Mouse (Mus musculus) liver, embryonic 11.5 days (tissue): ENCODE results near the gene Tnik. TPM values are rescaled to one million over a fixed set of nuclear protein-coding genes. Genes with fewer than 3 reads are reported as not detected.

Source experiments
- ATAC-seq: fragments of 200-750 bp; cut with Nextera tagmentation; replicated peaks from 2 replicates; pipeline ENCODE4 v1.8.0; 2017; ENCODE audit warnings: moderate number of reproducible peaks, mild to moderate bottlenecking, moderate TSS enrichment, moderate library complexity; ENCODE audit not compliant: low FRiP score
- DNase-seq: peaks from one replicate; pipeline ENCODE4 v3.0.0-alpha.2; 2017; ENCODE audit warnings: low spot score
- H3K27ac ChIP-seq: fragments of 300-500 bp; sonication (generic); 2 replicates; pipeline ENCODE4 v1.5.1; 2014; ENCODE audit warnings: mild to moderate bottlenecking, low read depth, low read length, control low read depth
- H3K27me3 ChIP-seq: fragments of 300-500 bp; sonication (generic); replicated peaks from 2 replicates; pipeline ENCODE4 v1.6.1; 2014; ENCODE audit warnings: low read length, mixed read lengths; ENCODE audit not compliant: control insufficient read depth, insufficient read depth
- H3K36me3 ChIP-seq: fragments of 300-500 bp; sonication (generic); 2 replicates; pipeline ENCODE4 v1.6.1; 2014; ENCODE audit warnings: mild to moderate bottlenecking, low read length, moderate library complexity, mixed read lengths; ENCODE audit not compliant: control insufficient read depth, insufficient read depth
- H3K4me1 ChIP-seq: fragments of 300-500 bp; sonication (generic); replicated peaks from 2 replicates; pipeline ENCODE4 v1.6.1; 2014; ENCODE audit warnings: low read length, mixed read lengths; ENCODE audit not compliant: control insufficient read depth, insufficient read depth
- H3K4me2 ChIP-seq: fragments of 300-500 bp; sonication (generic); 2 replicates; pipeline ENCODE4 v1.6.1; 2014; ENCODE audit warnings: mild to moderate bottlenecking, control low read depth, moderate library complexity
- H3K4me3 ChIP-seq: fragments of 300-500 bp; sonication (generic); 2 replicates; pipeline ENCODE4 v1.5.1; 2014; ENCODE audit warnings: low read depth, low read length, control low read depth
- H3K9ac ChIP-seq: fragments of 300-500 bp; sonication (generic); 2 replicates; pipeline ENCODE4 v1.6.1; 2014; ENCODE audit warnings: low read depth, low read length, control low read depth
- H3K9me3 ChIP-seq: fragments of 300-500 bp; sonication (generic); 2 replicates; pipeline ENCODE4 v1.6.1; 2016; ENCODE audit warnings: low read length, inconsistent platforms, mixed read lengths; ENCODE audit not compliant: control insufficient read depth
- WGBS: fragments of 180-500 bp; shearing (Covaris S2); extraction: QIAGEN DNeasy Blood & Tissue Kit; methylation state at CpG from one replicate; pipeline ENCODE4 v1.1.7; 2014; 5-methylcytosine and 5-hydroxymethylcytosine counted together
- polyA plus RNA-seq: library from polyadenylated mRNA; unstranded; fragments of >200 nt; fragmentation: Nextera tagmentation; extraction: Ambion mirVana; gene quantifications from 2 replicates; pipeline ENCODE4 v1.2.1, GENCODE M21; 2014

Tnik gene
- polyA plus RNA-seq, 1 experiment from 2014 or later = 11.8 TPM

DNA sequence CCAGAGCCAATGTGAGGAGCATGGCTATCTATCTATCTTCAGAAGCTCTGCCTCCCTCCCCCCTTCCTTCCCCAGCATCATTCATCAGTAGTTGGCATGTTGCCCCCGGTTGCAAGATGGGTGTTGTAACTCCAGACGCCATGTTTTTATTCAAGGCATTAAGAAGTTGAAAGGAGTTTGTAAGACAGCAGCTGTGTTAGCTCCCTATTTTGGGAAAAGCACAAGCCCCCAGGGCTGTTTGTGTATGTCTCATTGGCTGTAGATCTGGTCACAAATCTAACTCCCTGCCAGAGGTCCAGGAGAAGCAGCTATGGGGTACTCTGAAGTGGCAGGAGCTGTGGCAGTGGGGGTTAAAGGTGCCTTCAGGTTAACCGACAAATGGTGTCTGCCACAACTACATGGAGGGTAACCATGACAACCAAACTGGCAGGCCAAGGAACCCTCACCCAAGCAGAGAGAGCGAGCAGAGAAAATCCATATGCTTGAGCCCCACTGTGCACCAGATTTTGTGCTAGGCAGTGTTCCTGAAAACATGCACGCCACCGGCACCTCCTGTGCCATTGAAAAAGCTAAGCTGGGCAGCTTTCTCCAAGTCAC lies 287.6 kb downstream of the Tnik start:
- Histone ChIP-seq H3K9me3 (no peaks in the 10 kb centered on the region), H3K4me1 (no peaks in the 10 kb centered on the region), H3K4me2 (no peak overlapping the region), H3K4me3 (no peak overlapping the region), H3K27me3 (no peaks in the 10 kb centered on the region), H3K27ac (no peak overlapping the region), H3K9ac (no peak overlapping the region), H3K36me3 (no peaks in the 10 kb centered on the region)
- 65% methylated on average over 6 of the region's 6 CpGs for WGBS
- ATAC-seq (no peak), DNase-seq (no peak)

DNA sequence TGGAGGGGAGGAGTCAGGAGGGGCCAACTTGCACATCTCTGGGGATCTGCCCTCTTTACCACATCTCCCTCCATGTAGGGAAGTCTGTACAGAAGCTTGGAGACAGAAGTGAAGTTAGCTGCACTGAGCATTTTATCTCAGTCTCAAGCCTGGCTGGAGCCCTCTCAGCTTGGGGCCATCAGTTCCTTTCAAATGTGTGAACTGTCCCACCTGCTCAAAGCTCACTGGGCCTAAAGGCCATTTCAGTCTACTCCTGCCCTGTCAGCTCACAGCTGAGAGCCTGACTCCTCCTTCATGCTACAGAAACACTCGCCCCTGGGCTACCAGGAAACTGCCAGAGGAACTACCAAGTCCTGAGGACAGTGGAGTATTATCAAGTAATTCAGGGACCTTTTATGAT lies 288.7 kb downstream of the Tnik start:
- WGBS = 70% methylated on average over 1 of the region's 1 CpGs

DNA sequence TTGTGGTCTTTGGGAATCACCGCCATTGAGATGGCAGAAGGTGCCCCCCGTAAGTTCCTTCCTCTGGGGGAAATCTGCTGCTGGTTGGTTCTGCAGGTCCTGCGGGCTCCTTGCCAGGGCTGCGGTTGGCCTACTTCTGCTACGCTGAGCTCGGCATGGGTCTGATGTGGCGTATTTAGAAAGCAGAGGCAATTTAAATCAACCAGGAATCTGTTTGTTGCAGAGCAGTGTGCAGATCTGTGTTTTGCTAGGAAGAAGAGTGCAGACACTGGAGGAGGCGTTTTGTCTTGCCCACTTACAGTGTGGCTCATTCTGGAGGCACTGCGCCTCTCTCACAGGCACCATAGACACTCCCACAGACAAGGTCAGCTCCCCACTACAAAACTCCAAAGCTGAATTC lies 291.9 kb downstream of the Tnik start:
- DNase-seq = no peak
- no peaks in the 10 kb centered on the region for H3K27me3 ChIP-seq
- H3K9me3 ChIP-seq = no peaks in the 10 kb centered on the region
- no peaks in the 10 kb centered on the region for H3K36me3 ChIP-seq
- H3K4me1 ChIP-seq = no peaks in the 10 kb centered on the region
- no peak overlapping the region for H3K4me2 ChIP-seq
- no peak overlapping the region for H3K27ac ChIP-seq
- no peak overlapping the region for H3K9ac ChIP-seq
- H3K4me3 ChIP-seq = no peak overlapping the region
- WGBS = 85% methylated on average over 9 of the region's 9 CpGs
- ATAC-seq = no peak

More for the DNA sequence above, 288.7 kb downstream of the Tnik start:
- Histone ChIP-seq H3K9ac (no peak overlapping the region), H3K36me3 (no peaks in the 10 kb centered on the region), H3K27ac (no peak overlapping the region), H3K4me3 (no peak overlapping the region), H3K4me1 (no peaks in the 10 kb centered on the region), H3K4me2 (no peak overlapping the region), H3K9me3 (no peaks in the 10 kb centered on the region), H3K27me3 (no peaks in the 10 kb centered on the region)
- DNase-seq (no peak), ATAC-seq (no peak)

DNA sequence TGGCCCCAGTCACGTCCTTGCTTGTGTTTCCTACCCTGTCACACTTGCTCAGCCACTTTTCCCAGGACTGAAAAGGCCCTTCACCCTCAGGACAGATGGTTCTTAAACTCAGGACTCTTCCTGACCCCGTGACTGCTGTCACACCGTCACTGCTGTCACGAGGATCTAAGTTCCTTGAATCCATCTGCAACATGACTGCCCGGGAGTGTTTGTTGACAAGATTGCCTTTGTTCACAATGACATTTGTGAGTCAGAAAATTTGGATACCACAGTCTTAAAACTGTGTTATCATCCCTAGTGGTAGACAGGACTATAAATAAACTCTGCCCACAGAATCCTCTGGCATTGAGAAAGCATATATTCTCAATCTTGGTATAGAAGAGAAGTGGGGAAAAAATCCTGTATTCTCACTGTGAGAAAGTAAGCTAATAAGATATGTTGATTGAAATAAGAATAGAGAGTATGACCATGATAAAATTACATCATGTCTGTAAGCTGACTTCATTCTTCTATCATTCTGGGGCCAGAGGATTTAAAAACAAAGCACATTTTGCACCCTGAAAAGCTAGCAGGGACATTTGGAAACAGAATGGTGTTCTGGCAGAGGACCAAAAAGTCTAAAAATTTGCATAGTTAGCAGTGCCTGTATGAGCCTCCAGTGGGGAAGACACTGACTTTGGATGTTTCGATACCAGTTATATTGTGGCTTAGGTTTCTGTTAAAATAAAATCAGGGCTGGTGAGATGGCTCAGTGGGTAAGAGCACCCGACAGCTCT lies 293.0 kb downstream of the Tnik start:
- Histone ChIP-seq H3K36me3 (no peaks in the 10 kb centered on the region), H3K27me3 (no peaks in the 10 kb centered on the region), H3K27ac (no peak overlapping the region), H3K4me1 (no peaks in the 10 kb centered on the region), H3K9ac (no peak overlapping the region), H3K4me3 (no peak overlapping the region), H3K9me3 (no peaks in the 10 kb centered on the region), H3K4me2 (no peak overlapping the region)
- ATAC-seq (no peak), DNase-seq (no peak)
- WGBS = 71% methylated on average over 7 of the region's 7 CpGs

DNA sequence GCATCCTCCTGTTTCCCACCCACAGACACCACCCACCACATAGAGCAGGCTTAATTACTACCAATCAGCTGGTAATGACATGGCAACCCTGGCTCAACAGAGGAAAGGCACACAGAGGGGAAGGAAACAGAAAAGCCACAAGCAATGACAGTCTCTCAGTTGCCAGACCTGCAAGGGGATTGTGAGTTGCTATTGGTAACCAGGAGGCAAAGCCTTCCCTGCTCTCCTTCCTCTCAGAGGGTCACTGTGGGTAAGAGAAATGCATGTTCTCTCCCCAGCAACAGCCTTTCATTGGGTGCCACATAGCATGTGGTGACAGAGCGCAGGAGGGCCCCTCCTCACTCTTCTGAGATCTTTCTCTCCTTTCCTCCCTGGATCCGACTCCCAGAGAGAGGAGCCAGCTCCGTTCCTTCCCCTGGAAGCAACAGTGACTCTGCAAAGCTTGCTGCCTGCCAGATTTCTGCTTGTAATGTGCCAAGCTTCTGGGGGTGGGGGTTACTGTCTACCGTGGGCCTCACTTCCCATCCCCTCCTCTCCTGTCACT lies 295.4 kb downstream of the Tnik start:
- H3K27ac ChIP-seq = no peak overlapping the region
- no peaks in the 10 kb centered on the region for H3K9me3 ChIP-seq
- H3K36me3 ChIP-seq = no peaks in the 10 kb centered on the region
- no peak for DNase-seq
- no peak overlapping the region for H3K4me2 ChIP-seq
- H3K27me3 ChIP-seq = no peaks in the 10 kb centered on the region
- WGBS = 52% methylated on average over 4 of the region's 4 CpGs
- ATAC-seq = no peak
- no peak overlapping the region for H3K4me3 ChIP-seq
- H3K4me1 ChIP-seq = no peaks in the 10 kb centered on the region
- no peak overlapping the region for H3K9ac ChIP-seq

DNA sequence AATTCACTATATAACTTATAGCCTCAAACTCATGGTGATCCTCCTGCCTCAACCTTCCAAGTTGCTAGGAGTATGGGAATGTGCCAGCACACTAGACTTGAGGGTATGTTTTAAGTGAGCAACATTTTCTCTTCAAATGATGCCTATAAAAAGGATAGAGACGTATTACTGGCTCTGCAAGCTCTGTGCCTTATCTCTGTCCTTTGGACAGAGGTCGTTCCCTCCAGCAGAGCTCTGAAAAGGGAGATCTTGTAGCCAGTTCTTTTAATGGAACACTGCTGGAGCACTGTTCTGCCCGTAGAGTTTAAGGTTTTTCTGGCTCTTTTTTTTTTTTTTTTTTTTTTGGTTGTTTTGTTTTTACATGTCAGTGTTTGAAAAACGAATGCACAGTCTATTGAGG lies 298.4 kb downstream of the Tnik start:
- no peaks in the 10 kb centered on the region for H3K9me3 ChIP-seq
- no peak overlapping the region for H3K4me3 ChIP-seq
- ATAC-seq (no peak), DNase-seq (no peak)
- no peak overlapping the region for H3K9ac ChIP-seq
- H3K4me1 ChIP-seq = no peaks in the 10 kb centered on the region
- H3K27ac ChIP-seq = no peak overlapping the region
- H3K27me3 ChIP-seq = no peaks in the 10 kb centered on the region
- no peaks in the 10 kb centered on the region for H3K36me3 ChIP-seq
- 63% methylated on average over 4 of the region's 4 CpGs for WGBS
- H3K4me2 ChIP-seq = no peak overlapping the region

DNA sequence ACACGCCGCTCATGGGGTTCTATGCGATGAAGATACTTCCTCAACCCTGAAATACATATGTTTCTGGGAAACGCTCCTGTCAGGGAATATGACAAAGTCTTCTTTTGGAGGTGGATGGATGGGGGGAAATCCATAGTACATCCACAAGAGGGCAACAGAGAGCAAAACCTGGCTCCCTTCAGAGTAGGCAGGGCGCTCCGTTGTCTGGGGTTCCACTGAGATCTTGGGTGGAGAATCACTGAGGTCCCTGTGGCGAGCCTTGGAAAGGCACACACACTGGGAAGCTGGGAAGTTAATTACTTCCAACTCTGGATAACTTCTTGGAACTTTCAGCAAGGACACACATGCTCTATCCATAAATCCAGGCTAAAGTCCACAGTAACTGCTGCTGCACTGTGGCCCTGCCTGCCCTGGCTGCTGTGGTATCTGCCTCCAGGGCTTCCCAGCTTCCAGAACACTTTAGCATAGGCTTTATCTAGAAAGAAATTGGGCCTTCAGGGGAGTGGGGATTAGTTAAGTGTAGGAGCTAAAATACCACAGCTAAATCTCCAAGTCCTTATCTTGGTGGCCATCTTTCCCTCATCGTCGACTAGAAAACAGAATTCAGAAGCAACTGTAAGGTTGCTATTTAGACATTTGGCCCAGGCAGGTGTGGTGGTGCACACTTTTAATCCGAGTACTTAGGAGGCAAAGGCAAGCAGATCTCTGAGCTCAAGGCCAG lies 299.8 kb downstream of the Tnik start:
- H3K27me3 ChIP-seq = no peaks in the 10 kb centered on the region
- no peak overlapping the region for H3K4me2 ChIP-seq
- H3K4me3 ChIP-seq = no peak overlapping the region
- WGBS = 62% methylated on average over 10 of the region's 10 CpGs
- DNase-seq = no peak
- H3K36me3 ChIP-seq = no peaks in the 10 kb centered on the region
- no peak for ATAC-seq
- H3K4me1 ChIP-seq = no peaks in the 10 kb centered on the region
- no peak overlapping the region for H3K27ac ChIP-seq
- no peak overlapping the region for H3K9ac ChIP-seq
- no peaks in the 10 kb centered on the region for H3K9me3 ChIP-seq

DNA sequence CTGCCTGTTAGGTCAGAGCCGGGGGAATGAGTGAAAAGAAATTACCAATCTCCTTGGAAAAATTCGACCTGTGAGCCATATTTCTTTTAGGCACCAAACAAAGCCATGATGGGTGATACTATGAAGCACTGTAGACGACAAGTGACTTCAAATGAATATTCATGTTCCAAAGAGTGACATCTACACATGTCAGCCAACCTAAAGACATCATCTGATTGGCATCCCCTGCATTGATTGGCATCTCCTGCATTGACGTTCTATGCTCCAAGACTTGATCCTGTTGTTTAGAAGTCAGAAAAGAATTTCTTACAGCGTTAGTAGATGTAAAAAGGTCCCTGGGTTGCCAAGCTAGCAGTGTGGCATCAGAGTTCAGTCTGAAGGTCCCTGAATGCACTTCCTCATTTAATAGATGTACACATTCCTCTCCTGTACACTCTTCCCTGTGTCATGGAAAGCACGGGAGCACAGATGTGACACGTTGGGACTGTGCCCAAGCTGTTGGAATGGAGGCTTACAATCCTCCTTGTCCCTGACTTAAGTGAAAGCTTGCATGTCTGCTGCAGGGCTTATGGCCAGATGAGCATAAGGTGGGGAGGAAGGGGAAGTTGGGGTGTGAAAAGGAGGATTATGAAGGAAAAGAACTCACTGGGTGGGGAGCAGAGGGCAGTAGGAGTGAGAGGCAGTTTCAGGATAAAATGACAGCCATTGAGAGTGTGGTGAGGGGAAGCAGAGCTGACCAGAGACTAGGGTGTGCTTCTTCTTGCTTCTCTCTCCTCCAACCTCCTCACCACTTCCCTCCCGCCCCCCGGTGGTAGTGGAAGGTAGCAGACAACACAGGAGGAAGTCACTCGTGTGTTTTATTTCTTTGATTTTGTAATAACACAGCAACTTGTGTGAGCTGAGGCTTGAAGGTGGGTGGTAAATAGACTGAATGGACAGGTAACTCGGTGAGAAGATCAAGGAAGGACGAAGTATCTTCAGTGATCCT lies 301.6 kb downstream of the Tnik start:
- no peaks in the 10 kb centered on the region for H3K4me1 ChIP-seq
- ATAC-seq (no peak), DNase-seq (no peak)
- H3K36me3 ChIP-seq = no peaks in the 10 kb centered on the region
- H3K4me2 ChIP-seq = no peak overlapping the region
- WGBS = 74% methylated on average over 12 of the region's 12 CpGs
- no peaks in the 10 kb centered on the region for H3K27me3 ChIP-seq
- H3K27ac ChIP-seq = no peak overlapping the region
- H3K9me3 ChIP-seq = no peaks in the 10 kb centered on the region
- H3K4me3 ChIP-seq = no peak overlapping the region
- H3K9ac ChIP-seq = no peak overlapping the region
